Mouse (Mus musculus) heart, embryonic 14.5 days (tissue): Measurements from ENCODE around the gene Inafm2. TPM values are rescaled to one million over a fixed set of nuclear protein-coding genes. Genes with fewer than 3 reads are reported as not detected.

Source experiments
- ATAC-seq: fragments of 200-750 bp; cut with Nextera tagmentation; 2 replicates; pipeline ENCODE4 v1.8.0; 2017; ENCODE audit warnings: low read depth, moderate TSS enrichment; ENCODE audit not compliant: insufficient number of reproducible peaks, insufficient read depth, low FRiP score
- H3K27ac ChIP-seq, 2 experiments: fragments of 200-500 bp in 1 of 2; fragments of 300-500 bp in 1 of 2; sonication (generic) in 1 of 2; replicated peaks in 1 of 2; 2 replicates each; pipeline ENCODE4 v1.5.1; 2012 to 2014; ENCODE audit warnings: low read depth in 2 of 2, low read length in 2 of 2, control low read depth in 1 of 2, mild to moderate bottlenecking in 1 of 2, mixed read lengths in 1 of 2; ENCODE audit not compliant: control insufficient read depth in 1 of 2, insufficient read depth in 1 of 2
- H3K27me3 ChIP-seq: fragments of 300-500 bp; sonication (generic); 2 replicates; pipeline ENCODE4 v1.6.1; 2014; ENCODE audit warnings: mild to moderate bottlenecking, low read length, control low read depth; ENCODE audit not compliant: control insufficient read depth, insufficient read depth
- H3K36me3 ChIP-seq: fragments of 300-500 bp; sonication (generic); 2 replicates; pipeline ENCODE4 v1.6.1; 2014; ENCODE audit warnings: mild to moderate bottlenecking, control low read depth, low read length, mixed read lengths; ENCODE audit not compliant: control insufficient read depth, insufficient read depth
- H3K4me1 ChIP-seq, 2 experiments: fragments of 200-500 bp in 1 of 2; fragments of 300-500 bp in 1 of 2; sonication (generic) in 1 of 2; 2 replicates each; pipeline ENCODE4 v1.6.1; 2012 to 2014; ENCODE audit warnings: low read length in 2 of 2, control low read depth in 1 of 2, mixed read lengths in 1 of 2; ENCODE audit not compliant: control insufficient read depth in 2 of 2, insufficient read depth in 2 of 2
- H3K4me2 ChIP-seq: fragments of 300-500 bp; sonication (generic); 2 replicates; pipeline ENCODE4 v1.6.1; 2014; ENCODE audit warnings: mild to moderate bottlenecking, low read length
- H3K4me3 ChIP-seq, 2 experiments: fragments of 200-500 bp in 1 of 2; fragments of 300-500 bp in 1 of 2; sonication (generic) in 1 of 2; 2 replicates each; pipeline ENCODE4 v1.5.1; 2012 to 2014; ENCODE audit warnings: low read length in 2 of 2, mild to moderate bottlenecking in 2 of 2, control low read depth in 1 of 2, low read depth in 1 of 2, moderate library complexity in 1 of 2; ENCODE audit not compliant: control insufficient read depth in 1 of 2, insufficient read depth in 1 of 2
- H3K9ac ChIP-seq: fragments of 300-500 bp; sonication (generic); 2 replicates; pipeline ENCODE4 v1.6.1; 2014; ENCODE audit warnings: mild to moderate bottlenecking, low read length
- H3K9me3 ChIP-seq: fragments of 300-500 bp; sonication (generic); 2 replicates; pipeline ENCODE4 v1.6.1; 2016; ENCODE audit warnings: low read length, control low read depth; ENCODE audit not compliant: control insufficient read depth
- WGBS: fragments of 180-500 bp; shearing (Covaris S2); extraction: QIAGEN DNeasy Blood & Tissue Kit; methylation state at CpG from one replicate; pipeline ENCODE4 v1.1.7; 2014; 5-methylcytosine and 5-hydroxymethylcytosine counted together
- polyA plus RNA-seq: library from polyadenylated mRNA; unstranded; fragments of >200 nt; fragmentation: Nextera tagmentation; extraction: Ambion mirVana; gene quantifications from 2 replicates; pipeline ENCODE4 v1.2.1, GENCODE M21; 2014

Gene Inafm2
- polyA plus RNA-seq, 1 experiment from 2014 or later, result 64.4 TPM

GRCm38 (mm10) chr2:118793636-118794035 lies 48.1 kb downstream of the Inafm2 start:
- no peaks in the 10 kb centered on the region; the same call in none of the 2 replicates for H3K27me3 ChIP-seq
- no peak overlapping the region for H3K9ac ChIP-seq
- no peak overlapping the region for H3K27ac ChIP-seq
- H3K4me3 ChIP-seq, result no peak overlapping the region
- no peaks in the 10 kb centered on the region for H3K36me3 ChIP-seq
- peaks cover 9 to 12% of the 10 kb centered on the region in 2 experiments for H3K4me1 ChIP-seq
- no peak overlapping the region for H3K4me2 ChIP-seq
- WGBS, result 82% methylated on average over 4 of the region's 4 CpGs
- ATAC-seq, result no peak
- H3K9me3 ChIP-seq, result no peaks in the 10 kb centered on the region

Other genes starting within 250 kb of the Inafm2 start
- gene Bmf, start 196.1 kb upstream of the Inafm2 start, polyA plus RNA-seq, result 2.1 and 6.3 TPM in 2 replicates
- 66.8 and 67.1 TPM in 2 replicates for gene Bub1b, start 147.5 kb upstream of the Inafm2 start, polyA plus RNA-seq
- gene Pak6, start 82.5 kb upstream of the Inafm2 start, polyA plus RNA-seq, result 8.3 and 8.6 TPM in 2 replicates
- 2.1 and 3.0 TPM in 2 replicates for gene Ankrd63, start 41.8 kb upstream of the Inafm2 start, polyA plus RNA-seq
- 2.0 and 2.6 TPM in 2 replicates for gene Plcb2, start 17.3 kb upstream of the Inafm2 start, polyA plus RNA-seq
- gene Ccdc9b, start 16.9 kb downstream of the Inafm2 start, polyA plus RNA-seq, result 1.7 and 2.2 TPM in 2 replicates
- not detected in 2 replicates for gene Phgr1, start 27.0 kb downstream of the Inafm2 start, polyA plus RNA-seq
- 0.18 and 0.27 TPM in 2 replicates for gene Disp2, start 34.0 kb downstream of the Inafm2 start, polyA plus RNA-seq
- gene Knstrn, start 68.2 kb downstream of the Inafm2 start, polyA plus RNA-seq, result 89.1 and 106 TPM in 2 replicates
- 70.6 and 75.6 TPM in 2 replicates for gene Ivd, start 116.2 kb downstream of the Inafm2 start, polyA plus RNA-seq
- 1.0 and 1.6 TPM in 2 replicates for gene Bahd1, start 154.6 kb downstream of the Inafm2 start, polyA plus RNA-seq
- 21.3 and 25.7 TPM in 2 replicates for gene Chst14, start 180.7 kb downstream of the Inafm2 start, polyA plus RNA-seq